Mouse (Mus musculus) embryonic facial prominence, embryonic 13.5 days (tissue): ENCODE data around the gene Fam118b. TPM values are rescaled to one million over a fixed set of nuclear protein-coding genes. Genes with fewer than 3 reads are reported as not detected.

ENCODE experiments used
- polyA plus RNA-seq: library from polyadenylated mRNA; unstranded; fragments of >200 nt; fragmentation: Nextera tagmentation; extraction: Ambion mirVana; gene quantifications from 2 replicates; pipeline ENCODE4 v1.2.1, GENCODE M21; 2015

Gene Fam118b
- polyA plus RNA-seq, 1 experiment from 2014 or later: 61.4 TPM

Other genes starting within 250 kb of the Fam118b start
- gene St3gal4, start 148.5 kb downstream of the Fam118b start, polyA plus RNA-seq: 42.0 and 48.2 TPM in 2 replicates
- 76.2 and 82.1 TPM in 2 replicates for gene Dcps, start 91.7 kb downstream of the Fam118b start, polyA plus RNA-seq
- 129 and 145 TPM in 2 replicates for gene Srpr, start 67.6 kb downstream of the Fam118b start, polyA plus RNA-seq
- 11.8 and 12.4 TPM in 2 replicates for gene Tirap, start 67.5 kb downstream of the Fam118b start, polyA plus RNA-seq
- 41.8 and 44.9 TPM in 2 replicates for gene Foxred1, start 56.8 kb downstream of the Fam118b start, polyA plus RNA-seq
- gene Rpusd4, start 60 bp upstream of the Fam118b start, polyA plus RNA-seq: 30.2 and 30.8 TPM in 2 replicates
- gene Cdon, start 153.3 kb upstream of the Fam118b start, polyA plus RNA-seq: 20.7 and 21.4 TPM in 2 replicates